Mouse (Mus musculus): ENCODE measurements at regions not wholly inside any gene's neighbourhood (a gene's known extent, or its start where the extent isn't known, plus 50 kb on each side); places are given as distances from the start of the nearest gene placed in this dataset.

- Histone ChIP-seq H3K27ac (no peak overlapping the region), H3K9ac (no peak overlapping the region), H3K9me3 (no peaks in the 10 kb centered on the region), H3K36me3 (replicated peaks) (no peaks in the 10 kb centered on the region), H3K4me1 (no peaks in the 10 kb centered on the region), H3K4me3 (replicated peaks) (no peak overlapping the region), H3K4me2 (no peak overlapping the region), H3K27me3 (no peaks in the 10 kb centered on the region)
- WGBS, result 78% methylated on average over 4 of the region's 4 CpGs
- no peak for ATAC-seq (ENCODE audit: low FRiP score)
Observed at GRCm38 (mm10) chr3:9128407-9128806, 481.5 kb downstream of the Zfp704 start.

GRCm38 (mm10) chr3:9123079-9123478, 486.8 kb downstream of the Zfp704 start:
- no peak overlapping the region for H3K4me3 ChIP-seq (replicated peaks)
- WGBS, result 78% methylated on average over 5 of the region's 5 CpGs
- no peaks in the 10 kb centered on the region for H3K4me1 ChIP-seq
- no peak overlapping the region for H3K4me2 ChIP-seq
- no peak overlapping the region for H3K9ac ChIP-seq
- ATAC-seq (ENCODE audit: low FRiP score), result no peak
- no peaks in the 10 kb centered on the region for H3K27me3 ChIP-seq
- H3K9me3 ChIP-seq, result no peaks in the 10 kb centered on the region
- no peaks in the 10 kb centered on the region for H3K36me3 ChIP-seq (replicated peaks)
- H3K27ac ChIP-seq, result no peak overlapping the region

- WGBS, result 83% methylated on average over 3 of the region's 3 CpGs
- no peak overlapping the region for H3K9ac ChIP-seq
- no peaks in the 10 kb centered on the region for H3K36me3 ChIP-seq (replicated peaks)
- H3K27ac ChIP-seq, result no peak overlapping the region
- H3K9me3 ChIP-seq, result no peaks in the 10 kb centered on the region
- no peaks in the 10 kb centered on the region for H3K4me1 ChIP-seq
- ATAC-seq (ENCODE audit: low FRiP score), result no peak
- no peak overlapping the region for H3K4me3 ChIP-seq (replicated peaks)
- H3K4me2 ChIP-seq, result no peak overlapping the region
- no peaks in the 10 kb centered on the region for H3K27me3 ChIP-seq
Observed at GRCm38 (mm10) chr3:9117913-9118312, 492.0 kb downstream of the Zfp704 start.

- WGBS, result 87% methylated on average over 5 of the region's 5 CpGs
- Histone ChIP-seq H3K27ac (no peak overlapping the region), H3K4me1 (no peaks in the 10 kb centered on the region), H3K36me3 (replicated peaks) (no peaks in the 10 kb centered on the region), H3K9ac (no peak overlapping the region), H3K9me3 (no peaks in the 10 kb centered on the region), H3K27me3 (0 out of 2 replicates have a peak, but pooled peaks cover 3% of the 10 kb centered on the region), H3K4me2 (no peak overlapping the region), H3K4me3 (replicated peaks) (no peak overlapping the region)
- no peak for ATAC-seq (ENCODE audit: low FRiP score)
Observed at GRCm38 (mm10) chr3:9113410-9113809, 496.5 kb downstream of the Zfp704 start.

GRCm38 (mm10) chr3:9110741-9111140, 499.1 kb downstream of the Zfp704 start:
- H3K9me3 ChIP-seq, result no peaks in the 10 kb centered on the region
- H3K4me1 ChIP-seq, result no peaks in the 10 kb centered on the region
- 0 out of 2 replicates have a peak, but pooled peaks cover 3% of the 10 kb centered on the region for H3K27me3 ChIP-seq
- ATAC-seq (ENCODE audit: low FRiP score), result no peak
- H3K36me3 ChIP-seq (replicated peaks), result no peaks in the 10 kb centered on the region
- no peak overlapping the region for H3K27ac ChIP-seq
- no peak overlapping the region for H3K9ac ChIP-seq
- no peak overlapping the region for H3K4me2 ChIP-seq
- no peak overlapping the region for H3K4me3 ChIP-seq (replicated peaks)
- WGBS, result 37% methylated on average over 11 of the region's 11 CpGs

- no peak overlapping the region for H3K4me3 ChIP-seq (replicated peaks)
- WGBS, result 34% methylated on average over 8 of the region's 8 CpGs
- no peak for ATAC-seq (ENCODE audit: low FRiP score)
Observed at GRCm38 (mm10) chr3:9109991-9110390, 499.9 kb downstream of the Zfp704 start.

GRCm38 (mm10) chr3:9109485-9109884, 500.4 kb downstream of the Zfp704 start:
- H3K4me1 ChIP-seq, result no peaks in the 10 kb centered on the region
- H3K36me3 ChIP-seq (replicated peaks), result no peaks in the 10 kb centered on the region
- no peak overlapping the region for H3K4me2 ChIP-seq
- 96% methylated on average over 5 of the region's 5 CpGs for WGBS
- H3K9ac ChIP-seq, result no peak overlapping the region
- no peak overlapping the region for H3K4me3 ChIP-seq (replicated peaks)
- H3K9me3 ChIP-seq, result no peaks in the 10 kb centered on the region
- ATAC-seq (ENCODE audit: low FRiP score), result no peak
- H3K27ac ChIP-seq, result no peak overlapping the region
- 0 out of 2 replicates have a peak, but pooled peaks cover 3% of the 10 kb centered on the region for H3K27me3 ChIP-seq

More at GRCm38 (mm10) chr3:9109991-9110390, 499.9 kb downstream of the Zfp704 start:
- Histone ChIP-seq H3K9ac (no peak overlapping the region), H3K9me3 (no peaks in the 10 kb centered on the region), H3K4me2 (no peak overlapping the region), H3K4me1 (no peaks in the 10 kb centered on the region), H3K27me3 (0 out of 2 replicates have a peak, but pooled peaks cover 3% of the 10 kb centered on the region), H3K27ac (no peak overlapping the region), H3K36me3 (replicated peaks) (no peaks in the 10 kb centered on the region)

GRCm38 (mm10) chr3:9107766-9108410, 502.0 kb downstream of the Zfp704 start:
- H3K4me2 ChIP-seq, result no peak overlapping the region
- no peak for ATAC-seq (ENCODE audit: low FRiP score)
- H3K9ac ChIP-seq, result no peak overlapping the region
- H3K27me3 ChIP-seq, result 0 out of 2 replicates have a peak, but pooled peaks cover 3% of the 10 kb centered on the region
- 75% methylated on average over 15 of the region's 15 CpGs for WGBS
- no peak overlapping the region for H3K27ac ChIP-seq
- no peaks in the 10 kb centered on the region for H3K9me3 ChIP-seq
- no peak overlapping the region for H3K4me3 ChIP-seq (replicated peaks)
- no peaks in the 10 kb centered on the region for H3K36me3 ChIP-seq (replicated peaks)
- H3K4me1 ChIP-seq, result no peaks in the 10 kb centered on the region

- H3K9me3 ChIP-seq, result no peaks in the 10 kb centered on the region
- H3K27me3 ChIP-seq, result no peaks in the 10 kb centered on the region
- H3K9ac ChIP-seq, result no peak overlapping the region
- H3K27ac ChIP-seq, result no peak overlapping the region
- no peak overlapping the region for H3K4me3 ChIP-seq (replicated peaks)
- ATAC-seq (ENCODE audit: low FRiP score), result no peak
- H3K36me3 ChIP-seq (replicated peaks), result no peaks in the 10 kb centered on the region
- no peaks in the 10 kb centered on the region for H3K4me1 ChIP-seq
- WGBS, result 73% methylated on average over 8 of the region's 8 CpGs
- no peak overlapping the region for H3K4me2 ChIP-seq
Observed at GRCm38 (mm10) chr3:9105191-9105926, 504.5 kb downstream of the Zfp704 start.

- ATAC-seq (ENCODE audit: low FRiP score), result no peak
- Histone ChIP-seq H3K9ac (no peak overlapping the region), H3K27me3 (no peaks in the 10 kb centered on the region), H3K4me2 (no peak overlapping the region), H3K4me1 (no peaks in the 10 kb centered on the region), H3K4me3 (replicated peaks) (no peak overlapping the region), H3K36me3 (replicated peaks) (no peaks in the 10 kb centered on the region), H3K27ac (no peak overlapping the region), H3K9me3 (no peaks in the 10 kb centered on the region)
- 86% methylated on average over 6 of the region's 6 CpGs for WGBS
Observed at GRCm38 (mm10) chr3:9103456-9103855, 506.4 kb downstream of the Zfp704 start.

- Histone ChIP-seq H3K4me1 (no peaks in the 10 kb centered on the region), H3K36me3 (replicated peaks) (no peaks in the 10 kb centered on the region), H3K4me3 (replicated peaks) (no peak overlapping the region), H3K9ac (no peak overlapping the region), H3K27ac (no peak overlapping the region), H3K4me2 (no peak overlapping the region), H3K9me3 (no peaks in the 10 kb centered on the region), H3K27me3 (no peaks in the 10 kb centered on the region)
- ATAC-seq (ENCODE audit: low FRiP score), result no peak
- 52% methylated on average over 3 of the region's 3 CpGs for WGBS
Observed at GRCm38 (mm10) chr3:9101240-9101639, 508.6 kb downstream of the Zfp704 start.

- no peak overlapping the region for H3K9ac ChIP-seq
- H3K27ac ChIP-seq, result no peak overlapping the region
- no peaks in the 10 kb centered on the region for H3K4me1 ChIP-seq
- no peaks in the 10 kb centered on the region for H3K36me3 ChIP-seq (replicated peaks)
- no peak for ATAC-seq (ENCODE audit: low FRiP score)
- no peaks in the 10 kb centered on the region for H3K9me3 ChIP-seq
- no peak overlapping the region for H3K4me2 ChIP-seq
- H3K4me3 ChIP-seq (replicated peaks), result no peak overlapping the region
- WGBS, result 90% methylated on average over 8 of the region's 8 CpGs
- no peaks in the 10 kb centered on the region for H3K27me3 ChIP-seq
Observed at GRCm38 (mm10) chr3:9100761-9101160, 509.1 kb downstream of the Zfp704 start.

GRCm38 (mm10) chr3:9098441-9098840, 511.4 kb downstream of the Zfp704 start:
- Histone ChIP-seq H3K9me3 (no peaks in the 10 kb centered on the region), H3K4me1 (no peaks in the 10 kb centered on the region), H3K4me2 (no peak overlapping the region), H3K9ac (no peak overlapping the region), H3K27ac (no peak overlapping the region), H3K4me3 (replicated peaks) (no peak overlapping the region), H3K36me3 (replicated peaks) (no peaks in the 10 kb centered on the region), H3K27me3 (no peaks in the 10 kb centered on the region)
- no peak for ATAC-seq (ENCODE audit: low FRiP score)
- 85% methylated on average over 10 of the region's 10 CpGs for WGBS
